Mouse (Mus musculus) midbrain, embryonic 16.5 days (tissue): ENCODE measurements at regions not wholly inside any gene's neighbourhood (a gene's known extent, or its start where the extent isn't known, plus 50 kb on each side); places are given as distances from the start of the nearest gene placed in this dataset.

Source experiments
- ATAC-seq: fragments of 200-750 bp; cut with Nextera tagmentation; 2 replicates; pipeline ENCODE4 v1.8.0; 2017; ENCODE audit warnings: moderate TSS enrichment
- H3K27ac ChIP-seq: fragments of 300-500 bp; sonication (generic); 2 replicates; pipeline ENCODE4 v1.5.1; 2014; ENCODE audit warnings: mild to moderate bottlenecking, low read length, mixed read lengths
- H3K27me3 ChIP-seq: fragments of 300-500 bp; sonication (generic); 2 replicates; pipeline ENCODE4 v1.6.1; 2014; ENCODE audit warnings: low read depth, low read length, mixed read lengths; ENCODE audit not compliant: control insufficient read depth, insufficient read depth
- H3K36me3 ChIP-seq: fragments of 300-500 bp; sonication (generic); 2 replicates; pipeline ENCODE4 v1.6.1; 2014; ENCODE audit warnings: mild to moderate bottlenecking, low read length, moderate library complexity, mixed read lengths; ENCODE audit not compliant: control insufficient read depth, insufficient read depth
- H3K4me1 ChIP-seq: fragments of 300-500 bp; sonication (generic); 2 replicates; pipeline ENCODE4 v1.6.1; 2014; ENCODE audit warnings: mild to moderate bottlenecking, low read length, mixed read lengths; ENCODE audit not compliant: control insufficient read depth, insufficient read depth
- H3K4me2 ChIP-seq: fragments of 300-500 bp; sonication (generic); 2 replicates; pipeline ENCODE4 v1.6.1; 2014; ENCODE audit warnings: mild to moderate bottlenecking, low read length, mixed read lengths
- H3K4me3 ChIP-seq: fragments of 300-500 bp; sonication (generic); 2 replicates; pipeline ENCODE4 v1.5.1; 2014; ENCODE audit warnings: low read depth, mild to moderate bottlenecking, low read length, moderate library complexity, mixed read lengths
- H3K9ac ChIP-seq: fragments of 300-500 bp; sonication (generic); 2 replicates; pipeline ENCODE4 v1.6.1; 2014; ENCODE audit warnings: low read depth, low read length, mixed read lengths
- H3K9me3 ChIP-seq: fragments of 300-500 bp; sonication (generic); replicated peaks from 2 replicates; pipeline ENCODE4 v1.6.1; 2014; ENCODE audit warnings: mild to moderate bottlenecking, low read length, mixed read lengths; ENCODE audit not compliant: control insufficient read depth, poor library complexity, severe bottlenecking
- WGBS: fragments of 180-500 bp; shearing (Covaris S2); extraction: QIAGEN DNeasy Blood & Tissue Kit; methylation state at CpG from one replicate; pipeline ENCODE4 v1.1.7; 2014; 5-methylcytosine and 5-hydroxymethylcytosine counted together

DNA sequence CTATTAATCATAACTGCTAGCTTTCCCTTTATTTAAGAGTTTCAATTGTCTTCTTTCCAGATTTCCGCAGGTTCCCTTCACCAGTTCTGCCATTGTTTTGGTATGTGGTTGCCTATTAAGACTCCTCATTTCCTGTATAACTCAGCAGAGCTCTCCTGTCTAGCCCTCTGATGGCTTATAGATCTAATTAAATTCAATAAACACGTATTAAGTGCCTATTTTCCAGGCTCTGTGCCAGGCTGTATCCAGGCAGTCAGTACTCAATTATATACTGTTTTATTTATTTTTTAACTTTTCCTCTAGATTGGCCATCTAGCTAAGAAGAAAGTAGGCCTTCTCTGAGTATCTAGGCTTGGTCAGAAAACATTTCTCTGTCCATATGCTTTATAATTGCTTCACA, 192.0 kb upstream of the Hhip start:
- no peaks in the 10 kb centered on the region for H3K27me3 ChIP-seq
- H3K4me3 ChIP-seq, result no peak overlapping the region
- whole genome bisulfite sequencing, result 68% methylated on average over 2 of the region's 2 CpGs
- no peak overlapping the region for H3K27ac ChIP-seq
- ATAC-seq, result no peak
- H3K4me2 ChIP-seq, result no peak overlapping the region
- no peaks in the 10 kb centered on the region for H3K36me3 ChIP-seq
- H3K4me1 ChIP-seq, result no peaks in the 10 kb centered on the region
- H3K9ac ChIP-seq, result no peak overlapping the region
- H3K9me3 ChIP-seq, result no peaks in the 10 kb centered on the region

DNA sequence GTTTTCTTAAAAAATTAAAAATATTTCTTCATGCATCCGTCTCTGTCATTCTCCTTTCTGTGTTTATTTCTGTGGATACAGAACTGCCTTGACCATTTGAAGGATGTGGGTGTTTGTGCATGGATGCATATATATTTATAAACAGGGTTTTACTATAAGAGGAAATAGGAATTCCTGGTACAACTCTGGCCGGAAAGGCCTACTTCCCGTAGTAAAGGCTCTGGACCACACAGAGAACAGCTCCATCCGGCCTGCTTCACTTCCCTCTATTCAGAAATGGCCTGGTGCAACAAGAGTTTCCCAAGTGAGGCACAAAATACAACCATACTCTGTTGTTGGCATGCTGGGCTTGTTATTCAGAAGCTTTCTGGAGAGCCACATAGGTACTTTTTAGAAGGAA, 182.1 kb upstream of the Hhip start:
- Histone ChIP-seq H3K9ac (no peak overlapping the region), H3K4me3 (no peak overlapping the region), H3K9me3 (no peaks in the 10 kb centered on the region), H3K36me3 (no peaks in the 10 kb centered on the region), H3K4me2 (no peak overlapping the region), H3K4me1 (no peaks in the 10 kb centered on the region), H3K27me3 (no peaks in the 10 kb centered on the region), H3K27ac (no peak overlapping the region)
- WGBS, result 90% methylated on average over 4 of the region's 4 CpGs
- ATAC-seq, result no peak

DNA sequence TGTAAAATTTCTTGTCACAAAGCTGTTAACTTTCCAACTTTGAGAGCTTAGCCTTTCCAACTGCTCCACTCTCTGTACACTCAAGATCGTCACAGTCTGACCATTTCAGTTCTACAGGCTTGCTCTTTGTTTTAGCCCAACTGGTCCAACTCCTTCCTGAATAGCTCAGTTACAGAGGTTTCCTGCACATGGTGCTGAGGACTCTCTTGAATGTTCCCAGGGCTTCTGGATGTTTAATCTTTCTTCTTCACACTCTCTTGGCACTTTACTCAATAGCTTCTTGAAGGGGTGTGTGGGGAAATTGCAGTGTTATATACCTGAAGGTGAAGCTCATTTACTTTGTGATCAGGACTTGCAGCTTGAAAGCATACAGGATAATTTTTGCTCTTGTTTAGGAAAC, 152.6 kb upstream of the Hhip start:
- 79% methylated on average over 1 of the region's 1 CpGs for WGBS
- no peaks in the 10 kb centered on the region for H3K9me3 ChIP-seq
- H3K36me3 ChIP-seq, result no peaks in the 10 kb centered on the region
- no peaks in the 10 kb centered on the region for H3K27me3 ChIP-seq
- no peaks in the 10 kb centered on the region for H3K4me1 ChIP-seq
- no peak for ATAC-seq
- no peak overlapping the region for H3K4me3 ChIP-seq
- no peak overlapping the region for H3K9ac ChIP-seq
- no peak overlapping the region for H3K4me2 ChIP-seq
- H3K27ac ChIP-seq, result no peak overlapping the region

GRCm38 (mm10) chr8:80204678-80205654, 147.2 kb upstream of the Hhip start:
- Histone ChIP-seq H3K36me3 (no peaks in the 10 kb centered on the region), H3K4me1 (no peaks in the 10 kb centered on the region), H3K9ac (no peak overlapping the region), H3K27me3 (no peaks in the 10 kb centered on the region), H3K27ac (no peak overlapping the region), H3K4me3 (no peak overlapping the region), H3K4me2 (no peak overlapping the region), H3K9me3 (no peaks in the 10 kb centered on the region)
- ATAC-seq, result no peak
- 50% methylated on average over 15 of the region's 15 CpGs for WGBS

GRCm38 (mm10) chr8:80203769-80204677, 146.2 kb upstream of the Hhip start:
- no peak overlapping the region for H3K4me2 ChIP-seq
- H3K9ac ChIP-seq, result no peak overlapping the region
- H3K9me3 ChIP-seq, result no peaks in the 10 kb centered on the region
- no peak overlapping the region for H3K27ac ChIP-seq
- H3K4me3 ChIP-seq, result no peak overlapping the region
- WGBS, result 35% methylated on average over 4 of the region's 4 CpGs
- no peaks in the 10 kb centered on the region for H3K27me3 ChIP-seq
- no peaks in the 10 kb centered on the region for H3K4me1 ChIP-seq
- peak; percentile 39; the same call in 1 of the 2 replicates for ATAC-seq
- no peaks in the 10 kb centered on the region for H3K36me3 ChIP-seq

DNA sequence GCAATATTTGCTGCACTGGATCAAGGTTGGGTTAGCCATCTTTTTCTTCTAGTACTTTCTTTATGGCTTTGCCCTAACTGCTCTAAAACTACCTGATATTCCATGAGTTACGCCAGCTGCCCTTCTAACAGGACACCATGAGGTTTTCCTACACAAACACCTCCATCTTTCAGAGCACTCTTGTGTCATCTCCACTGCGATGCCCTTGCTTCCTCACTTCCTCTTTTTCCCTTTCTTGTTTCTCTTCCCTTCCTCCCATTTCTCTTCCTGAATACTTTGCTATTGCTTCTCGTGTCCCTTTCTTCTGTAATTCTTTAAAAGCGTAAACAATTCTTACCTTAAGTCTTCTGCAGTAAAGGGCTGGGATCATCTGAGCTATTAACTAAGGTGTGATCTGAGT, 139.9 kb upstream of the Hhip start:
- H3K9me3 ChIP-seq, result no peaks in the 10 kb centered on the region
- no peaks in the 10 kb centered on the region for H3K27me3 ChIP-seq
- ATAC-seq, result no peak
- H3K36me3 ChIP-seq, result no peaks in the 10 kb centered on the region
- H3K27ac ChIP-seq, result no peak overlapping the region
- H3K4me2 ChIP-seq, result no peak overlapping the region
- H3K9ac ChIP-seq, result no peak overlapping the region
- no peak overlapping the region for H3K4me3 ChIP-seq
- 91% methylated on average over 4 of the region's 4 CpGs for WGBS
- H3K4me1 ChIP-seq, result no peaks in the 10 kb centered on the region

DNA sequence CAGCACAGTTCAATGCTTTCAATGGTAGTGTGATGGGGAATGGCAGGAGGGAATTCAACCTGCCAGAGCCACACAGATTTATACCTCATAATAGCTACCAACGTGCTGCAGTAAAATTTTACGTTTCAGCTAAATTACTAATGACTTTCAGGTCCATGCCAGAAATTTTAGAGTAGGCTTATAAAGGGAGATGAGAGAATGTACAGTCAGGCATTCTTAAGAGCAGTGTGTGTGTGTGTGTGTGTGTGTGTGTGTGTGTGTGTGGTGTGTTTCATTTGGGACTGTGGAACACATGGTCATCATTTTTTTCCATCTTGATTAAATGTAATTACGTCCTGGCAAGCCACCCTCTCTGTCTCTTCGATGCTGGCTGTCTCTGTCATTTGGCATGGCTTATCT, 132.7 kb upstream of the Hhip start:
- no peak for ATAC-seq
- no peaks in the 10 kb centered on the region for H3K4me1 ChIP-seq
- H3K27me3 ChIP-seq, result no peaks in the 10 kb centered on the region
- H3K4me3 ChIP-seq, result no peak overlapping the region
- H3K9me3 ChIP-seq, result no peaks in the 10 kb centered on the region
- no peak overlapping the region for H3K27ac ChIP-seq
- no peaks in the 10 kb centered on the region for H3K36me3 ChIP-seq
- no peak overlapping the region for H3K9ac ChIP-seq
- 79% methylated on average over 4 of the region's 4 CpGs for WGBS
- H3K4me2 ChIP-seq, result no peak overlapping the region

- no peaks in the 10 kb centered on the region for H3K27me3 ChIP-seq
- ATAC-seq, result no peak
- H3K9ac ChIP-seq, result no peak overlapping the region
- H3K4me1 ChIP-seq, result no peaks in the 10 kb centered on the region
- 87% methylated on average over 10 of the region's 10 CpGs for whole genome bisulfite sequencing
- no peak overlapping the region for H3K4me3 ChIP-seq
- no peaks in the 10 kb centered on the region for H3K36me3 ChIP-seq
- H3K9me3 ChIP-seq, result no peaks in the 10 kb centered on the region
- H3K4me2 ChIP-seq, result no peak overlapping the region
- no peak overlapping the region for H3K27ac ChIP-seq
Observed at GRCm38 (mm10) chr8:80189797-80190509, 132.1 kb upstream of the Hhip start.
